Mouse (Mus musculus): Measurements from ENCODE around the gene Pcf11.

The Pcf11 gene

DNA sequence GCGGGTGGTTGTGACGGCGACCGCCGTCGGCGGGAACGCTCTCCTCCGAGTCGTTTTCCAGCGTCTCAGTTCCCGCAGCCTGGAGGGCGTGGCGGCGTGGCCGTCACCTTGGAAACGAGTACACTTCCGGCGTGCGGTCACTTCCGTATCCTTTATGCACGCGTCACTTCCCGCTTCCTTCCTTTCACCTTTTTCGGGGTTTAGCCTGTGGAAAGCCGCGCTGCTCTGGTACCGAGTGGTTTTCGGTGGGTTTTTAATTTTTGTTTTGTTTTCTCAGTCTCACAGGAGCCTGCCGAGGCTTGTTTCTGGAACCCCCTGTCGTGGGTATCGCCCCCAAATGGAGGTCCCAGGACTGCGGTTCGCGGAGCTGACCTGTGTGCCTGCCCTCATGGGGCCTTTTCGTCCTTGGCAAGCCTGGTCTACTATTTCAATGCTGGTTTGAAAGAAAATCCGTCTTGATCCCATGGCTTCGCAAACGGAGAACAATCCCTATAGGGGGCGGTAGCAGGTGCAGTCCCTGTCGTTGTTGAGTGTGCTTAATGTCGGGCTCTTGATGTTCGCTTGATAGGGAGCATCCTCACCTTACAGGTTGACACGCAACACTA, 32.6 kb downstream of the Pcf11 start, which contains the start of gene Ankrd42:
Ankrd42 (minus strand) TSS at position 122 of the 605 bp plus-strand sequence.
- peak; percentile 87 for DNase-seq (ENCODE audit: low read depth, low spot score)

DNA sequence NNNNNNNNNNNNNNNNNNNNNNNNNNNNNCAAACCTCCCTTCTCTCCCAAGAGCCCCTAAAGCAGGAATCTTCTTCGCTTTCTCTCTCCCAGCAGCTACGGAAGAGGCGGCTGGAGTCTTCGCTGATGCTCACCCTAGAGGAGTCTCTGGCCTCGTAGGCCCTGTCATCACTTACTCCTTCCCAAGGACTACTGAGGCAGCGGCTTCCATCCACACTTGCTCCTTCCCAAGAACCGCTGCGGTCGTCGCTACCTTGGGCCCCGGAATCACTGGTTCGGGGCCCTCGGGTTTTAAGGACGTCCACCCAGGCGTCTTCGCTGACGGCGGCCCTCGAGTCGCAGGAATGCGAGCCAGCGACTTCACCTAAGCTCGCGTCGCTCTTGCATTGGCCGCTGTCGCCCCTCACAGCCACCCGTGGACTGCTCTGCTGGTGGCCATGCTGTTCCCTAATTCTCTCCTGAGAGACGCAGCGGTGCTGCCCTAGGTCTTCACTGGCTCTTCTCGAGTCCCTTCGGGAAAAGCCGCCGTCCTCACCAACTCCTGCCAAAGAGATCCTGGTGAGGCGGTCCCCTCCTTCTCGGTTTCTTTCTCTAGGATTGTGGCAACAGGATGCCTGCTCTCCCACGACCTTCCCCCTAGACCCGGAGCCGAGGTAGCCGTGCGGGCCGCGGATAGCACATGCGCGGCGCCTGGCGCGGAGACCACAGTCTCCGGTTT, 33.3 kb downstream of the Pcf11 start:
- DNase-seq (ENCODE audit: low read depth, low spot score) = no peak

DNA sequence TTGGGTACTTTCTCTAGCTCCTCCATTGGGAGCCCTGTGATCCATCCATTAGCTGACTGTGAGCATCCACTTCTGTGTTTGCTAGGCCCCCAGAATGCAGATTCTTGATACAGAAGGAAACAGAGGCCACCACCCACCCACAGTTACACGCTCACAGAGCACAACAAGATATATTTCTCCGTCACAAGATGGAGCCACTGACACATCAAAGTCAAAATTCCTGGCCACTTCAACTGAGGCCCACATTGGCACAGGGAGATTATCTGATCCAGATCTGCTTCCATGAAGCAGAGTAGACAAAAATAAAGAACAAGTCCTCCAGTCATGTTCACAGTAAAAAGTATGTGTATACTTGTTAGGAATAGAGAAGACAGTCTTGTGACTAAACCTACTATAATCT, 39.6 kb downstream of the Pcf11 start:
- peak; percentile 29 for DNase-seq (ENCODE audit: low read depth, low spot score)

DNA sequence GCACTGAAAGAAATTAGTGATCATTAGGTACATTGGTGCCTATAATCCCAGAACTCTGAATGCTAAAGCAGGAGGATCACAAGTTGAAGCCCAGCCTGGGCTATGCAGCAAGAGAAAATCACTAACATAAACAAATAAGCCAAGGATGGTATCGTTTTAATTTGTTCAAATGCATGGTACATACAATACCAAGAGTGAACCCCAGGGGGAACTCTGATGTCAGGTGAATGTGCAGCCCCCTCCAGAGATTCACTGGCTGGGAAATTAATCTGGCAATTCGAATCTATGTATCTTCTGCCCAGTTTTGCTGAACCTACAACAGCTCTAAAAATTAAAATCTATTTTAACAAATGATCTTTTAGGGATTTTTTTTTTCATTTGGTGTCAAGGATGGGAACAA, 45.2 kb downstream of the Pcf11 start:
- DNase-seq (ENCODE audit: low read depth, low spot score) = no peak

DNA sequence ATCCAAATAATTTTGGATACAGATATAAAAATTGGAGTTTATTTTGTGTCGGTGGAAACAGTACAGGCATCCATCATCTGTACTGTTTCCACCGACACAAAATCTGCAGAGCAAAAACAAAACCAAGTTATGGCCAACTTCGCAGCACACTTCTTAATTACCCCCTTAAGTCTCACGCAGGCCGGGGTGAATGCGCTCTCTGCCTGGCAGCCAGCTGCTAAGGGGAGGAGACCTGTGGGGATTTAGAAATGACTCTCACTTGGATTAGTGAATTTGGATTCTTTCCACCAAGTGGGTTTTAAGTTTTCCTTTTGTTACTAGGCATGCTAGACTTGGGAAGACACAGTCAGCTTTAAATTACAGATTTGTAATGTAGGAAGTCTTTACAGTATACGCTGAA, 58.9 kb downstream of the Pcf11 start:
- DNase-seq (ENCODE audit: low read depth, low spot score) = no peak

DNA sequence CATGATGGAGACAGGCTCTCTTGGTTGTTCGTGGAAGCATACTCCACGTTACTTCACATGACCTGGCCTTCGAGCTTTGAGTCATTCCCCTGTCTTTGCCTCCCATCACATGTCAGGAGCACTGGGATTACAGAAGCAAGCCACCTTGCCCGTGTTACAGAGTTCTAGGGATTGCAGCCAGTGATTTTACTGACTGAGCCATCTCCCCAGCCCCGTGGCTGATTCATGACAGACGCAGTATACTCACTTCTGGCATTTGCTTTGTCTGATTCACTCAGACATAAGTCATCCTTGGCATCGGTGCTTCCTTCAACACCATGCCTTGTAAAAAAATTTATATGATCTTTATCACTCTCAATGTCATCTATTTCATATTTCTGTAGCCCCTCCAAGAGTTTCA, 64.8 kb downstream of the Pcf11 start:
- no peak for DNase-seq (ENCODE audit: low read depth, low spot score)
